Mouse (Mus musculus) gonadal fat pad, adult 2 months (tissue): ENCODE measurements at regions not wholly inside any gene's neighbourhood (a gene's known extent, or its start where the extent isn't known, plus 50 kb on each side); places are given as distances from the start of the nearest gene placed in this dataset.
"Not testable (repeated sequence)": the region's sequence is repeated elsewhere in the genome, so short reads cannot be mapped to it uniquely, and the experiment has no call there.

Experiments
- DNase-seq: peaks from one replicate; pipeline ENCODE4 v3.0.0-alpha.2; 2012; ENCODE audit warnings: low read depth

- no peak for DNase-seq
These were observed 562.3 kb downstream of the Cdh11 start for GRCm38 (mm10) chr8:102223097-102223496.

- no peak for DNase-seq
These were observed 579.8 kb downstream of the Cdh11 start for GRCm38 (mm10) chr8:102205633-102206032.

- DNase-seq: no peak
These were observed 625.8 kb downstream of the Cdh11 start for GRCm38 (mm10) chr8:102159541-102160197.

GRCm38 (mm10) chr8:102118657-102119056, 666.8 kb downstream of the Cdh11 start:
- DNase-seq: peak; percentile 57

- no peak for DNase-seq
These were observed 668.5 kb downstream of the Cdh11 start for GRCm38 (mm10) chr8:102116846-102117403.

GRCm38 (mm10) chr8:102103773-102104172, 681.7 kb downstream of the Cdh11 start:
- DNase-seq: no peak

GRCm38 (mm10) chr8:102096726-102097125, 688.7 kb downstream of the Cdh11 start:
- DNase-seq: no peak

GRCm38 (mm10) chr8:102085927-102086326, 699.5 kb downstream of the Cdh11 start:
- no peak for DNase-seq

- no peak for DNase-seq
These were observed 709.8 kb downstream of the Cdh11 start for GRCm38 (mm10) chr8:102075611-102076010.

- no peak for DNase-seq
These were observed 721.3 kb downstream of the Cdh11 start for GRCm38 (mm10) chr8:102064137-102064536.

GRCm38 (mm10) chr8:102053429-102053828, 732.0 kb downstream of the Cdh11 start:
- DNase-seq: no peak

- DNase-seq: peak; percentile 20
These were observed 758.2 kb downstream of the Cdh11 start for GRCm38 (mm10) chr8:102026956-102027927.

GRCm38 (mm10) chr8:102024472-102024871, 761.0 kb downstream of the Cdh11 start:
- no peak for DNase-seq

GRCm38 (mm10) chr8:102017776-102018175, 767.7 kb downstream of the Cdh11 start:
- no peak for DNase-seq

- peak; percentile 12 for DNase-seq
These were observed 785.0 kb downstream of the Cdh11 start for GRCm38 (mm10) chr8:102000326-102001016.

GRCm38 (mm10) chr8:101996761-101997160, 788.7 kb downstream of the Cdh11 start:
- not testable (repeated sequence) for DNase-seq

- DNase-seq: no peak
These were observed 828.6 kb downstream of the Cdh11 start for GRCm38 (mm10) chr8:101956832-101957231.

GRCm38 (mm10) chr8:101950599-101950998, 834.8 kb downstream of the Cdh11 start:
- DNase-seq: no peak

- DNase-seq: no peak
These were observed 847.6 kb downstream of the Cdh11 start for GRCm38 (mm10) chr8:101937859-101938258.

- DNase-seq: no peak
These were observed 871.8 kb downstream of the Cdh11 start for GRCm38 (mm10) chr8:101913665-101914064.
